Mouse (Mus musculus): ENCODE results near the gene Gm20696.

Gene Gm20696

DNA sequence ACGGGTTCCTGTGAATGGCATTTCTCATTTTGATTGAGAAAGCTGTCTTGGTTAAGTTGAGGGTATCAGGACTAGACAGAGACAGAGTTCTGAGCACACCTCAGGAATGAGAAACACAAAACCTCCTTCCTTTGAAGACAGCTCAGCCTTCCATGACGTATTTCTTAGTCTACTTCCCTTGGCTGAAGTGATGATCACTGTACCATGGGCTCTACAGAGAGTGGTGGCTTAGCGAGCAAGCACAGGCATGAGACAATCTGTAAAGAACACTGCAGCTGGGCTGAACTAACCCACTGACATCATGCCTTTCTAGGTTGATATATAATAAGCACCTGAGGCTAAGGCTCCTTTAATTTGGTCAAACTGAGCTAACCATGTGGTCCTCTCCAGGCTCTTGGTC lies 316.0 kb downstream of the Gm20696 start:
- DNase-seq, result no peak

DNA sequence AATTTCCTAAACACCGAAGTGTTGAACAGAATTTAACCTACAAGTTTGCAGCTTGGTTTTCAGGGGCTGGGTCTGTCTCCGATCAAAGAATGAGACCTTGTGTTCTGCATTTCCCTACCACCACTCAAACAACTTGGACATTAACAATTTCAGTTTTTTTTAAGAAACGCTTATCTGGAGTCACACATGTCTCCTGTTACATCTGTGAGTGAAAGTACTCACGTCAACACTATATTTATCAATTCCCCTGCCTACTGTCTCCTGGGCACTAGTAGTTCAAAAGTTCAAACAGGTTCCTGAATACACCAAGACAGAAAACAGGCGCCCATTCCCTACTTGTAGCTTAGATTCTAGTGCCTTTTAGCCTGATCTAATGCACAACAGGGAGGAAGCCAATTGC lies 316.4 kb downstream of the Gm20696 start:
- no peak for DNase-seq

DNA sequence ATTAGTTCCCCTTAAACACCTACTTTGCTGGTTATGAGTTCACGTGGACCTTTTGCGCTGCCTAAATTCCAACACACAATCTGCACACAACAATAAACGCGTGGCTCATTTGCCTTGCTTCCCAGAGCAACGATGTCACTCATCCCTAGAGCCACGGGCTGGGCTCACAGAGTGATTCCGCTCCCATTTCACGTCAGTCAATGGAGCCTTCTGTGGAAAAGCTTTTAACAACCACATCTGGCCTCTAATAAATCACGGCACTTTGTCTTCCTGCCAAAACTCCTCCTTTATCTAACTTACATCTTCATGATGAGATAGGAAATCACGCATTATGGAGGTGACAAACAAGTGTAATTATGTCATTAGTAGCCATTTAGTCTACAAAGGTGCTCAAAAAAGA lies 318.8 kb downstream of the Gm20696 start:
- DNase-seq, result no peak

DNA sequence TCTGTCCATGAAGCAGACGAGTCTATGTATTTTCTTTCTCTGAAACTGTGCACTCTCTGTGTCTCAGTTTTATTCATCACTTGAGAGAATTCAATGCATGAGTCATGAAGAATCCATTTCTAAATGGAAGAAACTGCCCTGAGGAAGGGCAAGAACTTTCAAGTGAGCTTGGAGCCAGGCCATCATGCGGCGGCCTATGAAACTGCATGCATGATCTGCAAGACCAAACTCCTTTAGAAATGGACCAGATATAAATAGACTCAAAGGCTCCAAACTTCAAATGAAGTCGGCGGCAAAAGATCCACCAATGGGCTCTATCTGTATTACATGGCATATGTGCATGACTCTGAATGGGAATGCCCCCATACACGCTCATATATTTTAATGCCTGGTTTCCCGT lies 321.6 kb downstream of the Gm20696 start:
- no peak for DNase-seq

DNA sequence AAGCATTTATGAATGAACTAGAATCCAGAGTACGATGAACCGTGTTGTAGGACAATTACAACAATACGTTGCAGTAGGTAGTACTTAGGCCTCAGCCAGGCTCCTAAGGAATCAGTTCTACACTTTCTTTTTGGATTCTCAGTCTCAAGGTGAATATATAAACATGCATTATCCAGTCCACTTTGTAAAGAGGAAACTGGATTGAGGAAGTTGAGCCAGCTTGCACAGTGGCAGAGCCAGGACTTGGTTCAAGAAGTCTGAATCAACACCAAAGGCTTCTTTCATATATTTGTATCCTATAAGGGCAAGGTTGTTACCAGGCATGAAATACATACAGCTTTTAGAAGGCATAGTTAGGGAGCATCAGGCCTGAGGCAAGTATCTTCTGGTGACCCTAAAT lies 322.2 kb downstream of the Gm20696 start:
- DNase-seq, result no peak

DNA sequence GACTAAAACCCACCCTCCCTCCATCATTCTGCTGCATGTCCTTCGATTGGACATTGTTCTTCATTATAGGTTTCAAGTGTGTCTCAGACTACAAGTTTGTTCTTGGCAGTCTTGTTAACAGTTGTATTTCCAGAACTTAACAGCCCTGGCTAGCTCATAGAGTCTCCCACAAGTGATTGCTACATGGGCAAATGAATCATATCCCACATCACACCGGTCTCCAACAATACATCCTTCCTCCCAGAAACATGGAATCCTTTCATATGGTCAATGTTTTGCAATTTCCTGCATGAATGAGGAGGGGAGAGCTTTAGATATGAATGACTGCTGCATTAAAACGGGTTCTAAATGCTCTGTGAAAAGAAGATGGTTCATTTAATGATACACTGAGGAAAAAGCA lies 322.8 kb downstream of the Gm20696 start:
- DNase-seq, result no peak

DNA sequence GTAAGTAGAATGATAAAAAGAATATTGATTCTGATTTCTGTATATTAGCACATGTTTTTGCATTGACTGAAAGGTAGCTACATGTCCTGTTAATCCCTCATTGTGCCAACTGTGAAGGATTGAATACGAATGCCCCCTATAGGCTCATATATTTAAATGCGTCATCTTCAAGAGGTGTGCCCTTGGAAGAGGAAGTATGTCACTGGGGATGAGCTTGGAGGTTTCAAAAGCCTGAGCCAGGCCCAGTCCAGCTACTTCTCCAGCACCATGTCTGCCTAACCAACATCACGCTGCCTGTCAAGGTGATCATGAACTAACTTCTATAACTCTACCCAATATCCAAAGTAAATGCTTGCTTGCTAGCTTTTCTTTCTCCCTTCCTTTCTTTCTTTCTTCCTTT lies 324.2 kb downstream of the Gm20696 start:
- DNase-seq, result no peak

DNA sequence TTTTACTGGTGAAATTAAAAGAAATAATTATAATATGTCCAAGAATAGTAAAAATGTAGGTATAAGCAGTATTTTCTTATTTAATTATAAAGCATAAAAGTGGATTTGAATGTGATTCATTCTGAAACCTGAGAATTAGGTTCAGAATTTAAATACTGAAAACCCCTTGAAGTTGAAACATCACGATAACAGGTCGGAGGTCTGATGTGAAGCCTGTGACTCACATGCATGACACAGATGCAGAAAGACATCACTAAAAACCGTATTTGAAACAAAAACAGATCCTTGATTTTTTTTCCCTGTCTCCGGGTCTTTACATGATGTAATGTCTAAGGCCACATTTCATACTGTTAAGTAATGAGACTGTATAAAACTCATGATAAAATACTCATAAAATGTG lies 325.7 kb downstream of the Gm20696 start:
- no peak for DNase-seq

DNA sequence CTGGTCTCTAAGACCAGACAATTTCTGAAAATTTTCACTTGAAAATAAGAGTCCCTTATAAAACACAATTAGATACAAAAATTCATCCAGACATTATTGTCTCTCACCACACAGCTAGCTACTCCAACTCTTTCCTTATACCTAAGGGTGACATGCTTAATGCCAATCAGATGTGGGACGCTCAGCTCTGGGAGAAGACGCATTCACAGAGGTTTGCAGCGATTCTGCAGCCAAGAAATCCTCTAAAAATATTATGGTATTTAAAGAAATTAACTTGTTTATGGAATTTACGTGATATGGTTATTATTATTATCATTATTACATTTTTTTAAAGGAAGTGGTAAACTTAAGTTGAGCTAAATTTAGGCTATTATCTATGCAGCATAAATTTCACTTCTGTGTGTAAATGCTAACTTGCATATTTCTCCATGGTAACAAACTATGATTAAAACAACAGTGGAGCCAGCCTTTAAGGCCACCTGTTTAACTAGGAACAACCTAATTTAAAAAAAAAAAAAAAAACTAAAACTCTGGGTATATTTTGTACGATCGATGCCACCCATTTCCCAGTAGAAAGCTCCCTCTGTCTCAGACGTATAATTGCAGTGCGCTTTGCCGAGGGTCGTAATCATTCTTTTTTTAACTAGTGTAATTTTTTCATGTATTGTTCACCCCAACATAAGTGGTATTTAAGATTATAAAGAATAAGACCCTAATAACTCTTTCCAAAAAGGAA lies 326.4 kb downstream of the Gm20696 start:
- no peak for DNase-seq

DNA sequence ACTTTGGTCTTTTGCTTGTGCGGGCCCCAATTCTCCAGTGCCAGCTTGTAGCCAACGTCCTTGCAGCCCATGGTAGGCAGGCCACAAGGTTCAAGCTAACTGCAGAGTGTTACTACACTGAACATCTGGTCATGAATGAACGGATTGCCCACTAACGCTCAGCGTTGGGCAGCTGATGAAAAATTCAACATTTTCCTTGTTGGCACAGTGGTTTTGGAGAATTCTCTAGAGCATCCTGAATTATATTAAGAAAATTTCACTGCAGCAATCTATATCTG lies 327.3 kb downstream of the Gm20696 start:
- no peak for DNase-seq

DNA sequence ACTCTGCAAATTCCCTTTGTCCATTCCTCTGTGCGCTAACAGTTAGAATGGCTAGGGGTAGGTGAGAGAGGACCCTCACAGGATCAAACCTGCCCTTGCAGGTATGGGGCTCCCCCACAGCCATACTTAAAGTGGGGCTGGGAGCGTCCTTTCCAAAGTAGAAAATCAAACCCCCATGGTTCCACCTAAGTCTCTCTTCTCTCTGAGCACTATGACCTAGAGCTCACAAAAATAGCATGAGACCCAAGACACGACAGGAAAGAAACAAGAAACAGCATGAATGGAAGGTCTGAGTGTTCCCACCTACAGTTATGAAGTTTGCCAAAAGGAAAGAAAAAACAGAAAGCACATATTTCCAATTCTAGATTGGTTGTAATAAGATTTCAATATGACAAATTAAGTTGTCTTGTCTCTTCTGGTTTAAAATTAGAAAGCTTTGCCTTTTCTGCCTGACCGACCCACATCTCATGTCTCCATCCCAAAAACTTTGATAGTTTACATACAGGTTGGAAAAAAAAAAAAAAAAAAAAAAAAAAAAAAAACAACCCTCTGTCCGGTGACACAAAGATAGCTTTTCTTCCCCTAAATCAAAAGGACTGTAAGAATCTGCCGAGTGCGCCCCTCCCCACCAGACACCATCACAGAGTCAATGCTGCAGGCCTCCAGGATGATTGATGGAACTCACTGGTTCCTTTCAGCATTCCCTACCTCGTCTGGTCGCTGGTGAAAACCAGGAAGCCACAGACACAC lies 327.8 kb downstream of the Gm20696 start:
- no peak for DNase-seq

DNA sequence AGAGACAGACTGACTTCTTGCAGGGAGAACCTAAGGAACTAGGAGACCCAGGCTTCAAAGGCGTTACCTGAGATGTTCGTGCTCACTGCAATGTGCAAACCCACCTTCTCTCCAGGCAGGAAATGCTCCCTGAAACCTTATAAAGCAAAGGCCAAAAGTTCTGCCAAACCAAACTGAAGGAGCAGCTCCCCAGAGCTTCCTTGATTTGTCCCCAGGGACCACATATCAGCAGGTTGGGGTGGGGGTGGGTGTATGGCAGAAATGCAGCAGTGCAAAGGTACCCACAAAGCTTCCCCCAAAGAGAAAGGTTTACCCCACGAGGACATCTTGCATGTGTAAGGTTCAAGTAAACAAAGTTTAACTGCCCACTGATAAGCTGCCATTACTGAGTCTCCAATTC lies 328.4 kb downstream of the Gm20696 start:
- DNase-seq, result no peak

DNA sequence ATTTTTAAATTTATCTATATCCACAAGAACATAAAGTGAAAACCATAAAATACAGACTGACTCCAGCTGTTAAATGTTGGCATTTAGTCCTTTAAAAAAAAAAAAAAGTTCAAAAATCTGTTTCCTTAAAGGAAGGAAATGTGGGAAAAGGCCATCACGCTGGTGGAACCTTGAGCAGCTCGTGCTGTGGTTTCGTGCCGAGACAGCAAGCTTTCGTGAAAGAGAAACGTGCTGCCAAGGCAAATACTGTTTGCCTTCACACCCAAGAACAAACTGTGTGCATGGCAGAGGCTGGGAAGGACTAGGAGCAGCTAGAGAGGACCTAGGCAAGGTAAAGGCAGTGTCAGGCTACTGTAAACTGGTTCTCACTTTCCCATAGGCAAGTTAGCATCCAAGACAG lies 329.0 kb downstream of the Gm20696 start:
- DNase-seq, result no peak

DNA sequence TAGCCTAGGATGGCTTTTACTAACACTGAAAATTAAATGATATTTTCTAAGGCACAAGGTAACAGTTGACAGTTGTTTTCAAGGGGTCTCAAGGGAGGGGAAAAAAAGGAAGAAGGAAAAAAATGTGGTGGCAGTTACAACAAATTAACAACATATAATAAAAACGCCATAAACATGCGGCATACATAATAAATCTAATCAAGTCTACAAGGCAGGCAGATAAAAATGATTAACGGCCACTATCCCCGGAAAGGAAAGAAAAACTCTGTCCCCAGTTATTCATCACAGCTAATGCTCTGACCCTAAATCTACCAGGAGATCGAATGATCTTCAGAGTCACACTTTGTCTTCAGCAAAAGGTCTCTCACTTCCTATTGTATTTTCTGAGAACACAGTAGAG lies 330.4 kb downstream of the Gm20696 start:
- DNase-seq, result no peak

DNA sequence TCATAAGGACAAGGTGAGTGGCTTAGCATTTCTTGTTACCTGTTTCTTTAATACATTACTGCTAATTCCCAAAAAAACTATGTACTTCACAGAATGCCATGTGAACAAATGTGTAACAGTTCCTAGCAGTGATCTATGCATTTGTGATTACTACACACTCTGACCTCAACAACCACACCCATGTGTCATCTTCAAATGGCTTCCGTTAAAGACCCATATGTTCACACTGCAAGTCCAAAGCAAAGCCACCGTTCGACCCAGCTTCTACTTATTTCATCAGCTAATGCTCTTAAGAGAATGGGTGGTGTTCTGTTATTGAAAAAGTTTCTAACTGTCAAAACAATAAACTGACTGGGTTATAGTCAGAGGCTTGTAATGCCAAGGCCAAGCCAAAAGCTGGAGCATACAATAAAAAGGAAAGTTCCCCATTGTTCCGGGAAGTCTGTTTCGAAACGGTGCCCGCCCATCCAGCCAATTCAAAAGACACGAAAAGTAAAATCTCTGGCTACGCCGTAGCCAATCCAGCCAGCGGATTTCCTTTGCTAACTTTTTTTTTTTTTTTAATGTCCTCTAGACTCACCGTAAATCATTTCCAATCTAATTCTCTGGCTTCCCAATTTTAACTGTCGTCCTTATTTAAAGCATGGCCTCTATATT lies 331.3 kb downstream of the Gm20696 start:
- no peak for DNase-seq

DNA sequence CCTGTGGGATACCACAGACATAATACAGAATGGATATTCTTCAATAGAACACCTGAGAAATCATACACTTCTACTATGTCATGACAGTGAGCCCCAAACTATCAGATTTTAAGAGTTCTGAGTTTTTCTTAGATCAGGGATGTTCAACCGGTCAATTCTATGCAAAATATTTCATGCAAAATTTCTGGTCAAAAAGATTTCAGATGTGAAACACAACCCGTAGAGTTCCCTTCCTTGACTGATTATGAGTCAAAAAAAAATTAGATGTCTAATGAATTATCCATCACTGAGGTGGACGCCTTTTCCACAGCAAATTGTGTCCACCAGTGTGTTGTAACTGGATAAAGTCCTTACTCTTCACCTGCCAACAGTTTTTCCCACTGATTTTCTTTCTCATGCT lies 332.3 kb downstream of the Gm20696 start:
- DNase-seq, result no peak

DNA sequence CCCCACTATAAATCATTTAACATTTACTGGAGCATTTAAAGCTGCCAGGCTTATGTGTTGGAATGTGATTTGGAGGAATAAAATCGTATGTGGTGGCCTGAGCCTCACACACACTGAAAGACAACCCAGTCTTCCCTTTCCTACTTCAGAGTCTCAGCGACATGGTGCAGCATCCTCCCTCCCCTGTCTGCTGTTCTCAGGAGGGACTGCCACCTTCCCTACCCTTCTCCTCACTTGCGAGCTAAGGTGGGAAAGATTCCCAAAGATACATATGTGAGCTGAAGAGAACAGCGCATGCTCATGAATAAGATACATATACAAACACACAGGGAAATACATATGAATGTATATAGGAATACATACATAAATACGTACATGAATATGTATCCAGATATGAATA lies 333.5 kb downstream of the Gm20696 start:
- no peak for DNase-seq

DNA sequence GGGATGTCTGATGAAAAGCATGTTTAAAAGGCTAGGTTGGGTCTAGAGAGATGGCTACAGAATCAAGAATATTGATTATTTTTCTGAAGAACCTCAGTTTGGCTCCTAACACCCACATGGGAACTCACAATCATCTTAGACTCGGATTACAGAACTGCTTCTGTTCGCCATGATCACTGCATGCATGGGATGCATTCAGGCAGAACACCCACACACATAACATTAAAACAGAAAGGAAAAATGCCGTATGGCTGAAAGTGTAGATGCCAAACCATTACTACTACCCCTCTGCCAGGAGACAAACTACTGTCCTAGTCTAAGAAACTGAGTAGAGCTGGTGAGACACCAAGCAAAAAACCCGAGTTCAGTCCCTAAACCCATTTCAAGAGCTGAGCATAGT lies 336.4 kb downstream of the Gm20696 start:
- no peak for DNase-seq

DNA sequence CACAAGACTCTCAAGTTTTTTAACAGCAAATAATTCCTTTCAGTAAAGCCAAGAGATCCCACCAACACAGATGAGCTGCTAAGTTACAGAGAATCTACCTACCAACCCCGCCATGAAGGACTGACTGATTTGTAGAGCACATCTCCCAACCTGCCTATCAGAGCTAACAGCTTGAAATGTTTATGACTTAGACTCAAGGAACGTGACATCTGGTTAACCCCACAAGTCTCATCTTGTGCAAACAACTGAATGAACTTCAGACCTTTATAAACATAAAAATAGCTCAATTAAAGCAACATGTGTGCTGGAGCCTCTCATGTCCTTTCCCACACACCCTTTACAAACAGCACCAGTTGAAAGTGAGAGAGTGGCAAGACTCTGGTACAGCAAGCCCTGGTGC lies 338.0 kb downstream of the Gm20696 start:
- DNase-seq, result no peak

DNA sequence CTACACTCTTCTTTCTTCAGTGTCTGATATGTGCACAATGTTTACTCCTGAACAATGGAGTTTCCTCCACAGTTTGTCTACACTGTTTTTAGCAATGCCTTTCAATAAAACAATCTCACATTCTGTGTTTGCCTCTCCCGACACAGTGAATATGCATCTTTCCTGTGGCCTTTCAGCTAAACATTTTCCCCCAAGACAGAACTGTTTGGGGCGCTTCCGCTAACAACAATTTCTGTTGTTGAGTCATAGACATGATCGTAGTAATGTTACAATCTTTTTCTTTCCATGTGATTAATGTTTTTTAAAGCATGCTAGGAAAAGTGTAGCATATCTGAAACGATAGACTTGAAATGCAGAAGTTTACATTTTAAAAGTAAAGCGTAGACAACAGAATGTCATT lies 338.5 kb downstream of the Gm20696 start:
- DNase-seq, result no peak

DNA sequence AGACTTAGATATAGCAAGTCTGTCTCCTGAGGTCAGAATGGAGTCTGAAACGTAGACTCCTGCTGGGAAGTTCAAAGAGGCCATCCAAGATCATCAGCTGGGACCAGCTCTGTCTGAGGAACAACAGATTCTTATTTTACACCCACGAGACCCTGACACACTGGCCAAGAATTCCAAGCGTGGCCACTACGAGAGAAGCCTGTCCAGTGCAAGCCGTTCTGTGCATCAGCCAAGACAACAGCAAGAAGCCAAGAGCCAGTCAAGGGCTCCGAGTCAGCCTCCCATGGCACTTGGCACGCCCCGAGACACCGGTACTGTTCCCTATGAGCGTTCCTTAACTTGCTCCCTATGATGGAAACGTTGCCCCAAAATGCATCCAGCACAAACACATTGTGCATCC lies 338.9 kb downstream of the Gm20696 start:
- peak in 1 of 2 experiments; percentile 8 for DNase-seq

DNA sequence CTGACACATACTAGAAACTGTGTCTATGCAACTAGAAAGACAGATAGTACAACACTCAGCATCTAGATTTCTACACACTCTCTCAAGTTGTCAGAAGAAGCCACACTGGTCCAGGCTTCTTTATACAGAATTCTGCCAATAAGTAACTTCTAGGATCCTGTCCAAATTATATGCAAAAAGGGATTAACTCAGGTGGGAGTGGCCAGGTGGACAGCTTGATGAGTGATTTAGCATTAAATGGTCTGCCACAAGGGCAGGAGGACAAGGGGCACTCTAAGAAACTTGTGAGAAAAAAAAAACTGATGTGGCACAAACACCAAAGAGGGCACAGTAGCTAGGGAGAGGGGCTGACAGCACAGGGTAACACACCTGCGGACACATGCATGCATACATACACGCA lies 340.7 kb downstream of the Gm20696 start:
- DNase-seq, result no peak

DNA sequence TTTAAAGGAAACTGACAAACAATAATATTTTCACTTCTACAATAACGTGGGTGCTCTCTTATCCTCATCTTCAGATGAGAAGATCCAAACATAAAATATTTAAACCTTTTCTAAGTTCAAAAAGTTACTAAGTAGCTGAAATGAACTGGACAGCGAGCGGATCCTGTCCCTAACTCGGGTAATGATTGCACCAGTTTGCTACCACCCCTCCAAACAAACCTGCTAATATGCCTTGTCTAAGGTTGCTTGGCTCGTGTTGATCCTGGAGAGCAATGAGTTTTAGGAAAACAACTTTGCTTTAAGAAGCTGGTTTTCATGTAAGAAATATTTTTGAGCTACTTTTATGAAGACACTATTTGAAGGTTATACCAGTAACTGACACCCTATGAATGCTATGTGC lies 341.1 kb downstream of the Gm20696 start:
- no peak for DNase-seq

DNA sequence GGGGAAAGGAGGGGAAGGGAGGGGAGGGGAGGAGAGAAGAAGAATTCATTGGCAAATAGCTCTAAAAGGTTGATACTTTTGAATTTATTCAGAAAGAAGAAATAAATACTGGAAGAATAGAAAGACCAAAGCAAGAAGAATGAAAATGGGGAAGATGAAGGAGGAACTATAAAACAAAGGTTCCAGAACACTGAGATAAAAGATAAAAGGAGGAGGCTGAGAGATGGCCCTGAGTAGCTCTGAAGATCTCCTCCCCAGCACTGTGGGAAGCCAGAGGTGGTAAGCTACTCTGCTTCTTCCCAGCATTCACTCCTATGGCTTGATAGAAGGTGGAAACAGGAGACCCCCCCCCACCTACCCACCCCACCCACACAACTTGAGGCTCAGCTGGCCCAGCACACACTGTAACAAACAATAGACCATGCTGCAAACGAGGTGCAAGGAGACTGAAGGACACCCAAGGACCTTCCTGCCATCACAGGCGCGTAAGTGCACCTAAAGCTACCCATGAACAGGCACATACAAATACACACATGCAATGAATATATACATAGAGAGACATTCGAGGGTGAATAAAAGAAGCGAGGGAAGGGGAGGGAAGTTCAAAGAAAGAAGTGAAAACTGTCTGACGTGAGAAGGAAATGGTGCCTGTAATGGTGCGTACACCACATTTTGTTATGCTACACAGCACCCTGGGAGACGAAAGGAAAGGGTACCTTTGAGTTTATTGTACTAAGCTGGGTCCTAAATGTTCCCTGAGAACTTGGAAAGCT lies 344.3 kb downstream of the Gm20696 start:
- DNase-seq, result no peak

Measured in cerebellum, postnatal 36 days (tissue).